Mouse (Mus musculus) heart, adult 8-10 months (tissue): Measurements from ENCODE around the gene Pop4. TPM values are rescaled to one million over a fixed set of nuclear protein-coding genes. Genes with fewer than 3 reads are reported as not detected.
A peak's percentile ranks its signal among the peaks of the same experiment; 100 is the strongest.

Experiments used
- DNase-seq: peaks from one replicate; pipeline ENCODE4 v3.0.0; 2022; ENCODE audit warnings: low spot score
- total RNA-seq, 4 experiments: library from RNA; stranded (reverse); gene quantifications; 2 replicates each; pipeline ENCODE4 v1.2.4; 2022

Pop4 gene
- total RNA-seq, 4 experiments from 2014 or later = 8.2 to 12.2 (median 10.2) TPM

DNA sequence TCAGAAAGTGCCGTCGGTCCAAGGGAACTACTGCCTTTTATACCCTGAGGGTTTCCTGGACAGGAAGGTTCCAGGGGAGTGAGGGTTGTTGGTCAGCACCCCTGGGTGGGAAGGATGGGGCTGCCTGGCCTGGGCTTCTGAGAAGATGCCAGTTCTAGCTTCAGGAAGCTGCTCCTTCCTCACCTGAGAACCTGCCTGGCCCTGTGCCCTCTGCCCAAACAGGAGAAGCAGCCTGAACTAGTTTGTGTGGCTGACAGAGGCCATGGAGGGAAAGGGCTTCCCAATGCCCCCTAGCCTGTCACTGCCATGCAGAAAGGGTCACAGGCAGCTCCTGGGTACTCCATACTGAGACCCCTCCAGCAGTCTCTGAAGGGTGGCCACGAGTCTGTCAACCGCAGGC is 51.7 kb downstream of the Pop4 start:
- DNase-seq = no peak

DNA sequence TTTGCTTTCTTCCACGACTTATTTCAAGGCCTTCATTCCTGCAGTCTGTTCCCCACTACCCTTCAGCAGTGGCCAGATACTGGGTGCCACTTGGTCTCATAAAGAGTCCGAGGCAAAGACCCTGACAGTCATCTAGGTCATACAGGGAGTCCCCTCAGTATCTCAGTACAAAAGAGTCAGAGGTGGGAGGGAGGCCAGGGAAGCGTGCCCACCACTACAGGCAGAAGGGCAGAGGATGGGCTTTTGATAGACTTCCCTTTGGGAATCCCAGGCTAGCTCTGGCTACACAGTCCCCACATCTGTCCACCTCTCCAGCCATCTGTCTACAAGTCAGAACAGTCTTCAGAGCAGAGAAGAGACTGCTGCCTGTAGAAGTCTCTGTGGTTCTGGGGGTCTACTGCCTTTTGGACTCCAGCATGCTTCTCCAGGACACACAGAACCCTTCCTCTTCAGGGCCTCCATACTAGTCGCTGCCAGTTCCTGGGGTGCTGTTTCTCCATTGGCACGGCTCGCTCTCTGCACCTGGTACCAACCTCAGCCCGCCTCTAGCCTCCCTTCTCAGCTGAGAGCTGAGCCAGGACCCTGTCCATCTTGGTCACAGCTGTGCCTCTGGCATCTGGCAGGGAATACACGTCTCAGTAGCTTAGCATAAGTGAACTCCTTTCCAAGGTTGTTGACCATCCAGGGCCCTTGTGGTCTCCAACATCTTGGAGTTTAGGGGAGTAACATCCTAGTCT is 52.4 kb downstream of the Pop4 start:
- no peak for DNase-seq

DNA sequence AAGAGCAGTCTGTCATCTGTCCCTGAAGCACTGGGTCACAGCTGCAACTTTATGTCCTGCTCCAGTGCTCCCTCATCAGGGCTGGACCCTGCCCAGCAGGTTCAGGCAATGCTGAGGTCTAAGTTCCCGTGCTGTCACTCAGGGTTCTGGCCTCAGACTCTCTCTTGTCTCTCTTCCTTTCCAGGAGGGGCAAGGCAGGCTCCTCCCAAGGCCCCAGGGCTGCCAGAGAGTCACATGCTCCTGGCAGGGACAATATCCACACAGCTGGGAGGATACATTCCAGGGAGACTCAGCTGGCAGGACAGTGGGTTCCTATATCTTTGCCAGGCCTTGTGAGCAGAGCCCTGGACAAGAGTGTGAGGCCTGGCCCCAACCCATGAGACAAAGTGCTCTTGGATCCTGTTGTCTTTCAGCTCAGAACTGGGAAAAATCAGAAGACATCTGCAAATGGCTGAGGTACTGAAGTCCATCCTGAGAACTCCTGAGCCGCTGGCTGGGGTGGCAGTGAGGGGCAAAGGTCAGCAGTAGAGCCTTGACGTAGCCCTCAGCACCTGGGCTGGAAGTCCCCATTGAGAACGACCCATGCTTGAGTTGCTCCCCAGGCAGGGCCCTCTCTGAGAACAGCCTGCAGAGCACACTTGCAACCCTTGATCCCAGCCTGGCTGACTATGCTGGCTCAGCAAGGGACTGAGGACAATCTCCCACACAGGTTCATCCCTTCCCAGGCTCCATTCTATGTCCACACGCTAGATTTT is 53.6 kb downstream of the Pop4 start:
- DNase-seq = peak; percentile 94

DNA sequence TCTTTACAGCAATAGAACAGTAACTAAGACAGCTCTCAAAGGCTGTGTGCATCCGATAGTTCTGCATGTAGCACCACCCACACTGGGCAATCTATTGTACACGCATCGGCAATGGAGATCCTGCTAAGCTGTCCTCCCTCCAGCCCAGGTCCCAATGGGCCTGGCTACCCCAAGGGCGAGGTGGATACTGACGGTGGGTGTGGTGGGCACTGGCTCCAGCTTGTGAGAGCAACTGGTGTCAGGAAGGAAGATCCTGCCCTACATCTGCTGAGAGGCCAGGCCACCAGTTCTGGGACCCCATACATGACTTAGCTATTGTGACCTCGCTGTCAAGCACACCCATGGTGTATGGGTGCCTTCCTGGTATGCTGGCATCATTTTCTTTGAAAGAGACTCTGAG is 55.5 kb downstream of the Pop4 start:
- no peak for DNase-seq

DNA sequence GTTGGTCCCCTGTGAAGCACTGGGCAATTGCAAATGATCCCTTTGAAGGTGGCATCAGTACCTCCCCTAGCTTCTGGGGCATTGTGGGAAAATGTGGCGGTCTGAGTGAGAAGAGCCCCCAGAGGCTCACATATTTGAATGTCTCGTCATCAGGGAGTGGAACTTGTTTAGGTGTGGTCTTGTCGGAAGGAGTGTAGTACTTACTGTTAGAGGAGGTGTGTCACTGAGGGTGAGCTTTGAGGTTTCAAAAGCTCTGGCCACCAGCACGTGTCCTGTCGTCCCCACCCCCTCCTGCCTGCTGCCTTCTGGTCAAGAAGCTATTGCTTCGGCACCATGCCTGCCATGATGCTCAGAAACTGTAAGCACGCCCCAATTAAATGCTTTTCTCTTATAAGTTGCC is 55.9 kb downstream of the Pop4 start:
- no peak for DNase-seq

DNA sequence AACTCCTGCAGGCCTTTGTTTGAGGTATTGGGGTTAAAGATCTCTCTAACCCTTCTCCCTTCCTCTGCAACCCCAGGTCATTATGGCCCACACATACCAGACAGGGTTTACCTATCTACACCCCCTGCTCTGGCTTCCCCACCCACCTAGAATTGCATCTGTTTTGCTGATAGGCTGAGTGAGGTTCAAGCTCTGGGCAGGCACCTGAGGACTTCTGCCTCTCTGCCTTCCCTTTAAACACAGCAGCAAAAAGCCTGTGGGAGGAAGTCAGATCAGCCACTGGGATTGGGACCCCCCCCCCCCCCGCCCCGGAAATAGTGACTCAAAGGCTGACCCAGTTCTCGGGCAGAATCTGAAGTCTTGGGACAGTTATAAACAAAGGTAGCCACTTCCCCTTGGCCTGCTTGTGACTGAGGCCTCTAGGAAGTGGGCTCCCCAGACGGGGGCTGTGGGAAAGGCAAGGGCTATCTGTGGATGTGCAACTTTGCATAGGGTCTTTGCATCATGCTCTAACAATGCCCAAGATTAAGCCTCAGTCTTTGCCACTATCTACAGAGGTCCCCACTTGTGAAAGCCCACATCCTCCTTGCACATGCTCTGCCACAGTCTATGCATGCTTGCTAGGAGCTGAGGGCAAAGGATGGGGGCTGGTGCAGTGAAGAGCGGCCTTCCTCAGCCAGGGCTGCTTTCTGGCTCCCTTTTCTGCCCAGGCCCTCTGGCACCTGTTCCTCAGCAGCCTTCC is 56.6 kb downstream of the Pop4 start:
- no peak for DNase-seq

DNA sequence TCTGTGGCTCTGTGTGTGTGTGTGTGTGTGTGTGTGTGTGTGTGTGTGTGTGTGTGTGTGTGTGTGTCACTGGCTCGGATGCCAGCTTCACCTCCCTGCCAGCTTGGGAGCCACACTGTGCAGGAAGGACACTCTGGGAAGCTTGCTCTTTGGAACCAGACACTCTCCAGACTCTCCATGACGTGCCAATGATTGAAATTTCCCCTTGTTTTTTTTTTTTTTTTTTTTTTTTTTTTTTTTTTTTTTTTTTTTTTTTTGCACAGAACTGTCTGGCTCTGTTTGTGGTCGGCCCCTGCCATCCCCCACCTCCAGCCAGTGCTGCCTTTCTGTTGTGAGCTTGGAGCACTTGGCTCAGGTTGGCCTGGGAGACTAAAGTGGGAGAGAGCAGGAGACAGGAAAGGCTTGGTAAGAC is 58.6 kb downstream of the Pop4 start:
- DNase-seq = no peak

Other genes with a start within 250 kb of the Pop4 start
- gene Uri1, start 247.9 kb downstream of the Pop4 start, total RNA-seq = 10 to 100 TPM; 14.2 to 25.3 (median 16.6) TPM
- 1 to 10 TPM in 3 of 4 experiments, under 1 TPM in 1; 0.95 to 2.2 (median 1.7) TPM for gene Ccne1, start 163.9 kb downstream of the Pop4 start, total RNA-seq
- 10 to 100 TPM; 32.1 to 42.1 (median 37.4) TPM for gene 1600014C10Rik, start 88.2 kb downstream of the Pop4 start, total RNA-seq
- gene Plekhf1, start 43.4 kb downstream of the Pop4 start, total RNA-seq = 10 to 100 TPM in 2 of 4 experiments, 1 to 10 TPM in 2; 7.8 to 11.1 (median 9.0) TPM